Mouse (Mus musculus) adrenal gland, postnatal 25 days (tissue): ENCODE measurements around the gene Camkmt. TPM values are rescaled to one million over a fixed set of nuclear protein-coding genes. Genes with fewer than 3 reads are reported as not detected.

ENCODE experiments used
- DNase-seq: peaks from one replicate; pipeline ENCODE4 v3.0.0; 2021; ENCODE audit warnings: mixed read lengths
- total RNA-seq: library from RNA; stranded (reverse); gene quantifications from 2 replicates; pipeline ENCODE4 v1.2.3, GENCODE M21; 2021

Gene Camkmt
- total RNA-seq, 1 experiment from 2014 or later: 8.0 TPM

- DNase-seq: no peak
These were observed 283.9 kb downstream of the Camkmt start for GRCm38 (mm10) chr17:85374100-85374833.

- no peak for DNase-seq
These were observed 284.5 kb downstream of the Camkmt start for GRCm38 (mm10) chr17:85374834-85375176.

- DNase-seq: no peak
These were observed 285.2 kb downstream of the Camkmt start for GRCm38 (mm10) chr17:85375523-85375922.

- no peak for DNase-seq
These were observed 287.1 kb downstream of the Camkmt start for GRCm38 (mm10) chr17:85377496-85377895.

GRCm38 (mm10) chr17:85379101-85379500, 288.7 kb downstream of the Camkmt start:
- DNase-seq: no peak

- no peak for DNase-seq
These were observed 291.3 kb downstream of the Camkmt start for GRCm38 (mm10) chr17:85381578-85382223.

- DNase-seq: no peak
These were observed 292.0 kb downstream of the Camkmt start for GRCm38 (mm10) chr17:85382344-85382743.

- DNase-seq: no peak
These were observed 292.6 kb downstream of the Camkmt start for GRCm38 (mm10) chr17:85382906-85383305.

GRCm38 (mm10) chr17:85393091-85393890, 302.9 kb downstream of the Camkmt start:
- no peak for DNase-seq

GRCm38 (mm10) chr17:85393891-85394321, 303.6 kb downstream of the Camkmt start:
- DNase-seq: no peak

GRCm38 (mm10) chr17:85395502-85395901, 305.1 kb downstream of the Camkmt start:
- DNase-seq: no peak

GRCm38 (mm10) chr17:85400751-85401150, 310.4 kb downstream of the Camkmt start:
- DNase-seq: no peak

- no peak for DNase-seq
These were observed 314.8 kb downstream of the Camkmt start for GRCm38 (mm10) chr17:85405161-85405560.

- no peak for DNase-seq
These were observed 315.8 kb downstream of the Camkmt start for GRCm38 (mm10) chr17:85406195-85406594.

- no peak for DNase-seq
These were observed 338.5 kb downstream of the Camkmt start for GRCm38 (mm10) chr17:85428831-85429230.

- DNase-seq: no peak
These were observed 342.6 kb downstream of the Camkmt start for GRCm38 (mm10) chr17:85432923-85433322.

- DNase-seq: no peak
These were observed 352.7 kb downstream of the Camkmt start for GRCm38 (mm10) chr17:85443036-85443435.

- DNase-seq: no peak
These were observed 364.1 kb downstream of the Camkmt start for GRCm38 (mm10) chr17:85454419-85454983.

GRCm38 (mm10) chr17:85455063-85455462, 364.7 kb downstream of the Camkmt start:
- DNase-seq: no peak

GRCm38 (mm10) chr17:85458075-85458474, 367.7 kb downstream of the Camkmt start:
- no peak for DNase-seq

- no peak for DNase-seq
These were observed 368.2 kb downstream of the Camkmt start for GRCm38 (mm10) chr17:85458589-85458988.

GRCm38 (mm10) chr17:85461577-85461976, 371.2 kb downstream of the Camkmt start:
- no peak for DNase-seq
